Mouse (Mus musculus) right cerebral cortex, postnatal 10 days (tissue): ENCODE measurements at regions not wholly inside any gene's neighbourhood (a gene's known extent, or its start where the extent isn't known, plus 50 kb on each side); places are given as distances from the start of the nearest gene placed in this dataset.
A peak's percentile ranks its signal among the peaks of the same experiment; 100 is the strongest.
"Not testable (repeated sequence)": the region's sequence is repeated elsewhere in the genome, so short reads cannot be mapped to it uniquely, and the experiment has no call there.

ENCODE experiments used
- DNase-seq, 2 experiments: peaks; one replicate each; pipeline ENCODE4 v3.0.0; 2021; ENCODE audit warnings: low spot score in 2 of 2

- no peak for DNase-seq
Observed at GRCm38 (mm10) chr12:45287759-45288158, 213.2 kb upstream of the Stxbp6 start.

- DNase-seq, result no peak
Observed at GRCm38 (mm10) chr12:45256309-45256708, 181.8 kb upstream of the Stxbp6 start.

- no peak for DNase-seq
Observed at GRCm38 (mm10) chr12:45211131-45211530, 136.6 kb upstream of the Stxbp6 start.

- no peak for DNase-seq
Observed at GRCm38 (mm10) chr12:45195304-45195920, 120.9 kb upstream of the Stxbp6 start.

GRCm38 (mm10) chr12:45187149-45187548 is 112.6 kb upstream of the Stxbp6 start:
- DNase-seq, result peak; percentile 33 to 42

GRCm38 (mm10) chr12:45184510-45184909 is 110.0 kb upstream of the Stxbp6 start:
- no peak for DNase-seq

GRCm38 (mm10) chr12:45177454-45177853 is 102.9 kb upstream of the Stxbp6 start:
- no peak for DNase-seq

- DNase-seq, result not testable (repeated sequence)
Observed at GRCm38 (mm10) chr12:45175259-45175658, 100.8 kb upstream of the Stxbp6 start.

- DNase-seq, result peak; percentile 82 to 88
Observed at GRCm38 (mm10) chr12:45171927-45172642, 97.6 kb upstream of the Stxbp6 start.

- DNase-seq, result no peak
Observed at GRCm38 (mm10) chr12:45162011-45162410, 87.5 kb upstream of the Stxbp6 start.

- not testable (repeated sequence) for DNase-seq
Observed at GRCm38 (mm10) chr12:45161581-45161980, 87.1 kb upstream of the Stxbp6 start.

GRCm38 (mm10) chr12:45158986-45159385 is 84.5 kb upstream of the Stxbp6 start:
- DNase-seq, result no peak

GRCm38 (mm10) chr12:45137438-45138018 is 63.0 kb upstream of the Stxbp6 start:
- no peak for DNase-seq

GRCm38 (mm10) chr12:45133415-45133814 is 58.9 kb upstream of the Stxbp6 start:
- no peak for DNase-seq

- DNase-seq, result no peak
Observed at GRCm38 (mm10) chr12:45131139-45131538, 56.6 kb upstream of the Stxbp6 start.

GRCm38 (mm10) chr12:45125866-45126265 is 51.4 kb upstream of the Stxbp6 start:
- DNase-seq, result no peak
